29 mouse cellular contexts compared by ENCODE assay signal in genomic region chr4:119614724-119615123, GRCm38 (mm10). TPM values are rescaled to one million over a fixed set of nuclear protein-coding genes. Genes with fewer than 3 reads are reported as not detected.
"Had no signal": no experiment of that assay in that cellular context is flagged by ENCODE, and none has a peak within 500 bp of the region (broad histone marks: within the 10 kb centered on the region; RNA-seq: fewer than 3 reads in every experiment).

No protein-coding gene starts in this region.

- H3K9ac ChIP-seq: limb, embryonic 12.5 days; limb, embryonic 15.5 days; liver, embryonic 14.5 days; liver, postnatal 0 days; midbrain, embryonic 13.5 days; neural tube, embryonic 12.5 days; neural tube, embryonic 15.5 days had no signal

- DNase-seq: kidney, adult 9 months; kidney, postnatal 14 days; kidney, postnatal 4 days; left cerebral cortex, postnatal 4 days; liver, postnatal 0 days; lung, postnatal 14 days; lung, postnatal 4 days; right cerebral cortex, adult 18-20 months; right cerebral cortex, postnatal 14 days; right cerebral cortex, postnatal 4 days; thymus, adult 2 months; thymus, postnatal 14 days; thymus, postnatal 4 days had no signal

- H3K27ac ChIP-seq: limb, embryonic 12.5 days; limb, embryonic 15.5 days; liver, embryonic 14.5 days; neural tube, embryonic 12.5 days; stomach, postnatal 0 days had no signal

- ATAC-seq: midbrain, embryonic 13.5 days had no signal

- H3K4me2 ChIP-seq: limb, embryonic 12.5 days; limb, embryonic 15.5 days; liver, embryonic 11.5 days; midbrain, embryonic 13.5 days; neural tube, embryonic 12.5 days; neural tube, embryonic 15.5 days had no signal

- H3K27me3 ChIP-seq: limb, embryonic 12.5 days; limb, embryonic 15.5 days; midbrain, embryonic 13.5 days; neural tube, embryonic 12.5 days; neural tube, embryonic 15.5 days had no signal

- H3K4me3 ChIP-seq: limb, embryonic 12.5 days; limb, embryonic 15.5 days; midbrain, embryonic 13.5 days; neural tube, embryonic 12.5 days; neural tube, embryonic 15.5 days had no signal

- H3K9me3 ChIP-seq: limb, embryonic 12.5 days; limb, embryonic 15.5 days; midbrain, embryonic 13.5 days; neural tube, embryonic 12.5 days; neural tube, embryonic 15.5 days had no signal

- H3K4me1 ChIP-seq: limb, embryonic 15.5 days; neural tube, embryonic 12.5 days had no signal

RNA-seq across cellular contexts. Expression of gene Guca2a, which starts 22.8 kb away (rescaled TPM):
- total RNA-seq: layer of hippocampus, adult 18-20 months; layer of hippocampus, postnatal 14 days; left cerebral cortex, postnatal 14 days; left cerebral cortex, postnatal 4 days; megakaryocyte progenitor cell, adult 5-6 weeks; megakaryocyte-erythroid progenitor cell, adult 5-6 weeks had no signal
- polyA plus RNA-seq: limb, embryonic 12.5 days; limb, embryonic 15.5 days; liver, embryonic 14.5 days; liver, postnatal 0 days; midbrain, embryonic 13.5 days; neural tube, embryonic 12.5 days; neural tube, embryonic 15.5 days; stomach, embryonic 14.5 days had no signal

RNA-seq across cellular contexts. Expression of gene Guca2b, which starts 44.0 kb away (rescaled TPM):
- total RNA-seq: layer of hippocampus, adult 18-20 months; layer of hippocampus, postnatal 14 days; left cerebral cortex, adult 8-10 months; left cerebral cortex, postnatal 14 days; left cerebral cortex, postnatal 4 days; megakaryocyte progenitor cell, adult 5-6 weeks; megakaryocyte-erythroid progenitor cell, adult 5-6 weeks had no signal
- polyA plus RNA-seq: limb, embryonic 12.5 days; limb, embryonic 15.5 days; liver, postnatal 0 days; lung, embryonic 16.5 days; midbrain, embryonic 13.5 days; neural tube, embryonic 12.5 days; neural tube, embryonic 15.5 days; stomach, embryonic 14.5 days had no signal
